Mouse (Mus musculus) hindbrain, embryonic 16.5 days (tissue): ENCODE results near the gene Aktip. TPM values are rescaled to one million over a fixed set of nuclear protein-coding genes. Genes with fewer than 3 reads are reported as not detected.

Source experiments
- ATAC-seq: fragments of 200-750 bp; cut with Nextera tagmentation; 2 replicates; pipeline ENCODE4 v1.8.0; 2017; ENCODE audit warnings: moderate TSS enrichment, moderate library complexity
- H3K27ac ChIP-seq: fragments of 300-500 bp; sonication (generic); 2 replicates; pipeline ENCODE4 v1.5.1; 2014; ENCODE audit warnings: low read depth, mild to moderate bottlenecking, control low read depth, low read length, moderate library complexity
- H3K27me3 ChIP-seq: fragments of 300-500 bp; sonication (generic); replicated peaks from 2 replicates; pipeline ENCODE4 v1.6.1; 2014; ENCODE audit warnings: low read length; ENCODE audit not compliant: control insufficient read depth, insufficient read depth
- H3K36me3 ChIP-seq: fragments of 300-500 bp; sonication (generic); 2 replicates; pipeline ENCODE4 v1.6.1; 2014; ENCODE audit warnings: mild to moderate bottlenecking, low read length, moderate library complexity, mixed read lengths; ENCODE audit not compliant: control insufficient read depth, insufficient read depth
- H3K4me1 ChIP-seq: fragments of 300-500 bp; sonication (generic); 2 replicates; pipeline ENCODE4 v1.6.1; 2014; ENCODE audit warnings: low read depth, low read length; ENCODE audit not compliant: control insufficient read depth, insufficient read depth
- H3K4me2 ChIP-seq: fragments of 300-500 bp; sonication (generic); 2 replicates; pipeline ENCODE4 v1.6.1; 2014; ENCODE audit warnings: mild to moderate bottlenecking, low read length, control low read depth, moderate library complexity
- H3K4me3 ChIP-seq: fragments of 300-500 bp; sonication (generic); 2 replicates; pipeline ENCODE4 v1.5.1; 2014; ENCODE audit warnings: mild to moderate bottlenecking, low read length, control low read depth, moderate library complexity
- H3K9ac ChIP-seq: fragments of 300-500 bp; sonication (generic); 2 replicates; pipeline ENCODE4 v1.6.1; 2014; ENCODE audit warnings: low read depth, mild to moderate bottlenecking, control low read depth, low read length, moderate library complexity
- H3K9me3 ChIP-seq: fragments of 300-500 bp; sonication (generic); 2 replicates; pipeline ENCODE4 v1.6.1; 2014; ENCODE audit warnings: mild to moderate bottlenecking, low read length, moderate library complexity; ENCODE audit not compliant: control insufficient read depth
- WGBS: fragments of 180-500 bp; shearing (Covaris S2); extraction: QIAGEN DNeasy Blood & Tissue Kit; methylation state at CpG from one replicate; pipeline ENCODE4 v1.1.7; 2014; 5-methylcytosine and 5-hydroxymethylcytosine counted together
- polyA plus RNA-seq: library from polyadenylated mRNA; unstranded; fragments of >200 nt; fragmentation: Nextera tagmentation; extraction: Ambion mirVana; gene quantifications from 2 replicates; pipeline ENCODE4 v1.2.1, GENCODE M21; 2015

Gene Aktip
- polyA plus RNA-seq, 1 experiment from 2014 or later = 140 TPM

- Histone ChIP-seq H3K36me3 (no peaks in the 10 kb centered on the region), H3K27me3 (no peaks in the 10 kb centered on the region), H3K4me1 (no peaks in the 10 kb centered on the region), H3K9me3 (no peaks in the 10 kb centered on the region), H3K27ac (no peak overlapping the region), H3K9ac (no peak overlapping the region), H3K4me2 (no peak overlapping the region), H3K4me3 (no peak overlapping the region)
- no peak for ATAC-seq
- WGBS = 71% methylated on average over 3 of the region's 3 CpGs
Measured at GRCm38 (mm10) chr8:91149298-91149697, 50.5 kb downstream of the Aktip start.

- no peaks in the 10 kb centered on the region for H3K36me3 ChIP-seq
- H3K9me3 ChIP-seq = no peaks in the 10 kb centered on the region
- no peaks in the 10 kb centered on the region for H3K4me1 ChIP-seq
- peak; percentile 45; the same call in 1 of the 2 replicates for ATAC-seq
- no peak overlapping the region for H3K4me3 ChIP-seq
- no peak overlapping the region for H3K9ac ChIP-seq
- H3K4me2 ChIP-seq = no peak overlapping the region
- H3K27me3 ChIP-seq = no peaks in the 10 kb centered on the region
- no peak overlapping the region for H3K27ac ChIP-seq
- 79% methylated on average over 15 of the region's 15 CpGs for WGBS
Measured at GRCm38 (mm10) chr8:91148643-91149178, 51.1 kb downstream of the Aktip start.

- Histone ChIP-seq H3K4me1 (no peaks in the 10 kb centered on the region), H3K27me3 (no peaks in the 10 kb centered on the region), H3K9me3 (no peaks in the 10 kb centered on the region), H3K9ac (no peak overlapping the region), H3K4me3 (no peak overlapping the region), H3K36me3 (no peaks in the 10 kb centered on the region), H3K4me2 (no peak overlapping the region), H3K27ac (no peak overlapping the region)
- WGBS = 11% methylated on average over 6 of the region's 6 CpGs
- no peak; the same call in 1 of the 2 replicates for ATAC-seq
Measured at GRCm38 (mm10) chr8:91147715-91148114, 52.1 kb downstream of the Aktip start.

DNA sequence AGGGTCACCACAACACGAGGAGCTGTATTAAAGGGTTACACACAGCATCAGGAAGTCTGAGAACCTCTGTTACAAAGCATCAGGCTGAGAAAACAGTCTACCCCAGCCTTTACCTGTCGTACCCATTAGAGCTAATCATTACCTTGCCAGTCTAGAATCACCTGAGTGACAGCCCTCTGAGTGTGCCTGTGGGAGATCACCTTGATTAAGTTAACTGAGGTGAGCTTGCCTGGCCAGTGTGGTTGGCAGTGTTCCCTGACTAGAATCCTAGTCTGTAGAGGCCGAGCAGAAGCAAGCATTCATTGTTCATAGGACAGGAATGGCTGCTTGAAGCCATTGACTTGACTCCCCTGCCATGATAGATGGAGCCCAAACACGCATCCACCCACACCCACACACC, 58.9 kb downstream of the Aktip start:
- H3K27ac ChIP-seq = no peak overlapping the region
- no peak for ATAC-seq
- H3K27me3 ChIP-seq = no peaks in the 10 kb centered on the region
- H3K9me3 ChIP-seq = no peaks in the 10 kb centered on the region
- no peaks in the 10 kb centered on the region for H3K4me1 ChIP-seq
- WGBS = 95% methylated on average over 4 of the region's 4 CpGs
- H3K36me3 ChIP-seq = no peaks in the 10 kb centered on the region
- no peak overlapping the region for H3K4me2 ChIP-seq
- H3K4me3 ChIP-seq = no peak overlapping the region
- H3K9ac ChIP-seq = no peak overlapping the region

DNA sequence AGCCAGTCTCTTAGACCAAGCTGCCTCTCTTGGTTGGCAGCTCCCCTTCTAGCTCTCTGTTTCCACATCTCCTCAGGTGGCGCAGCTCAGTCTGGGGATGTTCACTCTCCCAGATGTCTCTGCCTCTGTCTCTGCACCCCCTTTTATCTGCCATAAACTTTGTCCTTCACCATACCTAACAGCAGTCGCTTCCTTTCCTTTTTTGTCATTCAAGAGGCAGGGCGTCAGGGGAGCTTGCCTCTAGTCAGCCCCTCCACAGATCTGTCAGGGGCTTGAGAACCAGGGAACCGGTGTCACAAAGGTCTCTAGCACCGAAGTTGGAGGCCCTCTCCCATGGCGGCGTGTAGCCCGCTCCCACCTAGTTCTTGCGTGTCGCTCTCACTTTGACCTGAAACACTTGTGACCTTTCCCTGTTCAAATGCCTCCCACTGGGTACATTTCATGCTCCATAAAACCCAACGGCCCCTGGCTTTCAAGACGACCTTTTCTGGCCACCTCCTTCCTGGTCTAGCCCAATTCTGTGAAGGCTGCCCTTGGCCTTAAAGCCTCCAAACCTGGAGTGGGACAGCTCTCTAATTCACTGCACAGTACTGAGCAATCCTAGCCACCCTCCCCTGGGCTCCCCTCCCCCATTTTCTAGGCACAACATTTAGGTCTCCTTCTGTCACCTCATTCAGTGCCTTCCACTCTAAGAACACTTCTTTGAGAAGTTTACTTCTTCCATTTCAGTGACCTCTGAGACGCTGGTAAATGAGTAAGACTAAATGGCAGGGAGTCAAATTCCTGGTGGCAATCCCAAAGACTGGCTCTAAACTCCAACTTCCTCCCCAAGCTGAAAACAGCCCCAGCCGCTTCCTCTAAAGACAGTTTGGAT, 64.2 kb downstream of the Aktip start:
- WGBS = 66% methylated on average over 14 of the region's 14 CpGs
- no peak overlapping the region for H3K27ac ChIP-seq

DNA sequence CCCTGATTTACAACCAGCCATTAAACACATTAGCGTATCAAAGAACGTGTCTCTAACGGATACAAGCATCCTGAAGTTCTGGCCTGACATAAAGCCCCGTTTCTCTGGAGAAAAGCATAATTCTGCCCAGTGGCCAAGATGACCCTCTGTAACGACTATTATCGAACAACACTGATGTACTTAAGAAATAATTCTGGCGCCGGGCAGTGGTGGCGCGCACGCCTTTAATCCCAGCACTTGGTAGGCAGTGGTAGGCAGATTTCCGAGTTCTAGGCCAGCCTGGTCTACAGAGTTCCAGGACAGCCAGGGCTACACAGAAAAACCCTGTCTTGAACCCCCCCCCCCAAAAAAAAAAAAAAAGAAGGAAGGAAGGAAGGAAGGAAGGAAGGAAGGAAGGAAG, 65.1 kb downstream of the Aktip start:
- WGBS = 43% methylated on average over 12 of the region's 12 CpGs
- Histone ChIP-seq H3K9ac (no peak overlapping the region), H3K4me2 (peak overlapping the region; percentile 53), H3K27me3 (no peaks in the 10 kb centered on the region), H3K27ac (peak overlapping the region; percentile 79), H3K9me3 (no peaks in the 10 kb centered on the region), H3K36me3 (no peaks in the 10 kb centered on the region), H3K4me1 (peaks cover 13% of the 10 kb centered on the region), H3K4me3 (peak overlapping the region; percentile 98; the same call in 1 of the 2 replicates)
- ATAC-seq = no peak

More for the DNA sequence above, 64.2 kb downstream of the Aktip start:
- H3K4me3 ChIP-seq = no peak overlapping the region
- H3K9ac ChIP-seq = no peak overlapping the region
- no peak overlapping the region for H3K4me2 ChIP-seq
- peaks cover 13% of the 10 kb centered on the region for H3K4me1 ChIP-seq
- H3K9me3 ChIP-seq = no peaks in the 10 kb centered on the region
- ATAC-seq = no peak
- H3K36me3 ChIP-seq = no peaks in the 10 kb centered on the region
- H3K27me3 ChIP-seq = no peaks in the 10 kb centered on the region

DNA sequence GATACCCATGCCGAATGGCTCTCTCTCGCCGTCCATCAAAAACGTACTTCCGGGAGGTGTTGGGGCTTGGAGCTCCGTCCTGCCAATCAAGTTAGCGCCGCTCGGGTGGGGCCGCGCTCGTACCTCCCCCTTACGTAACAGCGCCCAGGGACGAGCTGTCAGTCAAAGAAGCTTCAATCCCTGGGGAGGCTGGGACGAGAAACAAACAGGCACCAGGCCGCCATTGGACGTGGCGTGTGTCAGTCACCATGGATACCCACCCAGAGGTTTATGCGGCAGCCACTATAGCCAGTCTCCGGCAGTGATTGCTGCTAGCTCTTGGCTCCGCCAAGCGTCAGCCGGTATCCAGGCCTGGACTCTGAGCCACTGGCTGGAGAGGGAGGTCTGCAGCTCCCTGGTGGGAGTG, 65.7 kb downstream of the Aktip start:
- WGBS = 0% methylated on average over 24 of the region's 24 CpGs
- H3K9ac ChIP-seq = peak overlapping the region; percentile 59
- H3K27me3 ChIP-seq = no peaks in the 10 kb centered on the region
- H3K36me3 ChIP-seq = 0 out of 2 replicates have a peak, but pooled peaks cover 4% of the 10 kb centered on the region
- ATAC-seq = peak; percentile 98
- peak overlapping the region; percentile 98 for H3K4me3 ChIP-seq
- peaks cover 13% of the 10 kb centered on the region for H3K4me1 ChIP-seq
- H3K27ac ChIP-seq = peak overlapping the region; percentile 79
- no peaks in the 10 kb centered on the region for H3K9me3 ChIP-seq
- H3K4me2 ChIP-seq = peak overlapping the region; percentile 53

DNA sequence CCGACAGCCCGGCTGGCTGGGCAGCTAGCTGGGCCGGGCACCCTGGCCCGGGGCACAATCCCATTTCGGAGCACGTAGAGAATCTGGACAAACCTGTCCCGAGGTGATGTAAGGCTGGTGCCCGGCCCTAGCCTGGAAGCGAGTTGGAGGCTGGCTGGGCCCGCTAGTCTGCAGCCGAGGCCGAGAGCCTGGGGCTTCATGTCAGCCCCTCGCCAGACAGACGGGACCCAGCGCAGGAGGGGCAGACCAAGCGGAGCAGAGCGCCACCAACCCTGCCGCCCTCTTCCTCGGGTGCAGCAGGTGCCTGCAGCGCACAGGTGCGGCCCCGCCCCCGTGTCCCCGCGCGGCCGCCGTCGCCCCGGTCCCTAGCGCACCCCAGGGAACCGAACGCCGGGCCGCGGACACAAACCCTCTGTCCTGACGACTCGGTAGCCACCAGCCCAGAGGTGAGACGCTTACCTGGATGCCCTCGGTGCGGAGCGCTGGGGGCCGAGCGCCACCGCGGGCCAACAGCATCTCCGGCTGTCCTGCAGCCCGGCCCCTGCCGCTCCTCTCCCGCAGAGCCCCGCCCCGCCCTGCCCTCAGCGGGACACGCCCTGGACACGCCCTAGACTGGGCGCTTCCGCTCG, 66.2 kb downstream of the Aktip start:
- H3K9ac ChIP-seq = peak overlapping the region; percentile 95
- peak; percentile 65; the same call in 1 of the 2 replicates for ATAC-seq
- no peaks in the 10 kb centered on the region for H3K27me3 ChIP-seq
- peak overlapping the region; percentile 89 for H3K27ac ChIP-seq
- H3K9me3 ChIP-seq = no peaks in the 10 kb centered on the region
- peak overlapping the region; percentile 84 for H3K4me2 ChIP-seq
- peaks cover 13% of the 10 kb centered on the region for H3K4me1 ChIP-seq
- H3K4me3 ChIP-seq = peak overlapping the region; percentile 98
- H3K36me3 ChIP-seq = peaks cover 6% of the 10 kb centered on the region; the same call in 1 of the 2 replicates
- WGBS = under 1% methylated on average over 35 of the region's 58 CpGs

DNA sequence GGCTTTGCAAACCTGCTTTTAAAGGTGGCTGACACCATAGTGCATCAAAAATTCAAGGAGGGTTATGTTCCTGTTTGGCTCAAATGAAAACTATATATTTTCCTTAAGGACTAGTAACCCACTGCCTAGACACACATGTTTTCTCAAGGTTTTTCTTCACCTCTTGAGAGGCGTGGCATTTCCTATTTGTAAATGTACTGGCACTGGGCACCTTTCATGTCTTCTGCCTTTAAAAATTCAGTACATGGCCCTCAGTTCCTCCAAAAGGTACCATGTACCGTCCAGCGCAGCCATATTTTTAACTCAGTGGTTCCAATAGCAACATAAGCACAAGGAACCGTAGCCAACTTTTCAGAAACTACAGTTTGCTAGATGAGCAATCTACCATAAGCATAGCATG, 67.0 kb downstream of the Aktip start:
- Histone ChIP-seq H3K36me3 (peaks cover 10% of the 10 kb centered on the region; the same call in 1 of the 2 replicates), H3K4me2 (peak overlapping the region; percentile 84), H3K27ac (no peak overlapping the region), H3K4me1 (peaks cover 13% of the 10 kb centered on the region), H3K9me3 (no peaks in the 10 kb centered on the region), H3K4me3 (peak overlapping the region; percentile 98), H3K27me3 (no peaks in the 10 kb centered on the region), H3K9ac (peak overlapping the region; percentile 95)
- WGBS = 79% methylated on average over 4 of the region's 4 CpGs
- no peak for ATAC-seq
